Comparison of ENCODE assay signal across 8 mouse cellular contexts in genomic region chr8:121850821-121851470, GRCm38 (mm10). TPM values are rescaled to one million over a fixed set of nuclear protein-coding genes. Genes with fewer than 3 reads are reported as not detected.
DNase-seq lines count a peak whose midpoint lies in the region; ATAC-seq lines count a peak whose summit lies in the region.

No protein-coding gene starts in this region.

- no peaks in the 10 kb centered on the region for H3K4me1 ChIP-seq in embryonic facial prominence, embryonic 14.5 days (ENCODE audit: control insufficient read depth, insufficient read depth, low read length)
- peaks cover 5% of the 10 kb centered on the region for H3K4me1 ChIP-seq in kidney, embryonic 14.5 days (ENCODE audit: control insufficient read depth, insufficient read depth, low read length)
- H3K4me1 ChIP-seq in limb, embryonic 15.5 days = peaks cover 14% of the 10 kb centered on the region

- peak; percentile 86 for ATAC-seq in embryonic facial prominence, embryonic 14.5 days (ENCODE audit: low read depth)
- ATAC-seq in kidney, embryonic 14.5 days (ENCODE audit: low FRiP score, low TSS enrichment) = peak; percentile 85
- ATAC-seq in limb, embryonic 15.5 days (ENCODE audit: insufficient number of reproducible peaks, low FRiP score, low TSS enrichment, low read depth) = peak; percentile 66; the same call in 1 of the 2 replicates

- 6% methylated on average over 24 of the region's 24 CpGs for WGBS in embryonic facial prominence, embryonic 14.5 days
- 6% methylated on average over 24 of the region's 24 CpGs for WGBS in kidney, embryonic 14.5 days
- 6% methylated on average over 24 of the region's 24 CpGs for WGBS in limb, embryonic 15.5 days

- no peaks in the 10 kb centered on the region for H3K9me3 ChIP-seq in embryonic facial prominence, embryonic 14.5 days (ENCODE audit: control insufficient read depth, low read length)
- no peaks in the 10 kb centered on the region for H3K9me3 ChIP-seq in kidney, embryonic 14.5 days (ENCODE audit: control insufficient read depth, low read length)
- H3K9me3 ChIP-seq in limb, embryonic 15.5 days = no peaks in the 10 kb centered on the region

- H3K36me3 ChIP-seq in embryonic facial prominence, embryonic 14.5 days (ENCODE audit: control insufficient read depth, insufficient read depth, low read length) = no peaks in the 10 kb centered on the region
- H3K36me3 ChIP-seq in kidney, embryonic 14.5 days (ENCODE audit: control insufficient read depth, insufficient read depth, low read length) = no peaks in the 10 kb centered on the region
- no peaks in the 10 kb centered on the region for H3K36me3 ChIP-seq in limb, embryonic 15.5 days

- DNase-seq in 3T3-L1 (ENCODE audit: low read depth, low spot score) = peak; percentile 99
- DNase-seq in adrenal gland, postnatal 4 days (ENCODE audit: low spot score in 2 of 2) = peak; percentile 92 to 96
- DNase-seq in embryonic facial prominence, embryonic 14.5 days (ENCODE audit: low spot score) = peak; percentile 96
- DNase-seq in heart, adult 9 months (ENCODE audit: low spot score in 2 of 2) = peak; percentile 86 to 93
- peak; percentile 94 to 95 for DNase-seq in monocyte, adult 2 months (ENCODE audit: low read depth in 1 of 2, low spot score in 2 of 2)
- peak; percentile 88 to 91 for DNase-seq in spleen, postnatal 36 days (ENCODE audit: low spot score in 2 of 2)

- peak overlapping the region; percentile 51 for H3K9ac ChIP-seq in embryonic facial prominence, embryonic 14.5 days (ENCODE audit: low read depth, low read length)
- H3K9ac ChIP-seq in kidney, embryonic 14.5 days (ENCODE audit: low read depth, low read length) = no peak overlapping the region; the same call in 1 of the 2 replicates
- no peak overlapping the region for H3K9ac ChIP-seq in limb, embryonic 15.5 days

- no peaks in the 10 kb centered on the region for H3K27me3 ChIP-seq in embryonic facial prominence, embryonic 14.5 days (replicated peaks; ENCODE audit: control insufficient read depth, insufficient read depth, low read length)
- no peaks in the 10 kb centered on the region for H3K27me3 ChIP-seq in kidney, embryonic 14.5 days (ENCODE audit: control insufficient read depth, insufficient read depth, low read length)
- H3K27me3 ChIP-seq in limb, embryonic 15.5 days = no peaks in the 10 kb centered on the region

- H3K27ac ChIP-seq in embryonic facial prominence, embryonic 14.5 days (replicated peaks; ENCODE audit: low read depth, low read length) = 0 out of 2 replicates have a peak overlapping the region, but pooled peaks have one; percentile 6
- H3K27ac ChIP-seq in kidney, embryonic 14.5 days (ENCODE audit: low read depth, low read length) = no peak overlapping the region
- peak overlapping the region; percentile 65; the same call in 1 of the 2 replicates for H3K27ac ChIP-seq in limb, embryonic 15.5 days

- 0 out of 2 replicates have a peak overlapping the region, but pooled peaks have one; percentile 13 for H3K4me3 ChIP-seq in embryonic facial prominence, embryonic 14.5 days (ENCODE audit: low read depth, low read length)
- H3K4me3 ChIP-seq in kidney, embryonic 14.5 days (ENCODE audit: low read length) = peak overlapping the region; percentile 24
- peak overlapping the region; percentile 22; the same call in 1 of the 2 replicates for H3K4me3 ChIP-seq in limb, embryonic 15.5 days

- H3K4me2 ChIP-seq in embryonic facial prominence, embryonic 14.5 days (ENCODE audit: low read depth, low read length) = peak overlapping the region; percentile 56
- peak overlapping the region; percentile 49 for H3K4me2 ChIP-seq in kidney, embryonic 14.5 days (replicated peaks; ENCODE audit: low read depth, low read length)
- H3K4me2 ChIP-seq in limb, embryonic 15.5 days = peak overlapping the region; percentile 54

RNA-seq across cellular contexts. Expression of gene Klhdc4, which starts 21.6 kb away (rescaled TPM):
- total RNA-seq in adrenal gland, postnatal 4 days (2021) = 10 to 100 TPM; 29.9 TPM
- 25.6 and 31.7 TPM in 2 replicates for polyA plus RNA-seq in embryonic facial prominence, embryonic 14.5 days (2014; fragmentation: Nextera tagmentation; extraction: Ambion mirVana)
- polyA plus RNA-seq in kidney, embryonic 14.5 days (2014; fragmentation: Nextera tagmentation; extraction: Ambion mirVana) = 35.7 and 44.4 TPM in 2 replicates
- 31.5 and 34.2 TPM in 2 replicates for polyA plus RNA-seq in limb, embryonic 15.5 days (2015; fragmentation: Nextera tagmentation; extraction: Ambion mirVana)

RNA-seq across cellular contexts. Expression of gene Slc7a5, which starts 56.5 kb away (rescaled TPM):
- total RNA-seq in adrenal gland, postnatal 4 days (2021) = 10 to 100 TPM; 56.2 to 59.0 TPM
- polyA plus RNA-seq in embryonic facial prominence, embryonic 14.5 days (2014; fragmentation: Nextera tagmentation; extraction: Ambion mirVana) = 28.8 and 29.6 TPM in 2 replicates
- polyA plus RNA-seq in kidney, embryonic 14.5 days (2014; fragmentation: Nextera tagmentation; extraction: Ambion mirVana) = 16.8 and 25.9 TPM in 2 replicates
- 24.5 and 27.4 TPM in 2 replicates for polyA plus RNA-seq in limb, embryonic 15.5 days (2015; fragmentation: Nextera tagmentation; extraction: Ambion mirVana)
